Mouse (Mus musculus): Measurements from ENCODE around the gene Stx5a. TPM values are rescaled to one million over a fixed set of nuclear protein-coding genes. Genes with fewer than 3 reads are reported as not detected.
"Not testable (repeated sequence)": the region's sequence is repeated elsewhere in the genome, so short reads cannot be mapped to it uniquely, and the experiment has no call there.

Stx5a gene
- polyA plus RNA-seq, 1 experiment from 2014 or later, result 122 TPM

DNA sequence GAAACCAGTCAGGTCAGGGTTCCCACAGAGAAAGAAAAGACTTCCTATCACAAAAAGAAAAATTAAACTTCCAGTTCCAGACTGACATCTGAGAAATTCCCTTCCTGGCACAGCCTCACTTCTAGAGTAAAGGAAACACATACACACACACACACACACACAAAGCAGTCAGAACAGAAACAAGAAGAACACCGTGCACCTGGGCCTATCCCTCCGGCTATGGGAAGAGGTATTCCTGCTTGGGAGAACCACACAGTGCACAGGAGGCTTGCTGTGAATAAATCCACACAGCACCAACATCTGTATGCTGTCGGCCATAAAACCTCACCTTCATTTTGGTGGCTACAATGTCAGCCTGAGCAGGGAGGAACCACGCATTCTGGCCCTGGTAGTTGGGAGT is 29.7 kb upstream of the Stx5a start:
- peaks cover 38% of the 10 kb centered on the region for H3K4me1 ChIP-seq (replicated peaks)
- WGBS, result 79% methylated on average over 4 of the region's 4 CpGs
- 0 out of 2 replicates have a peak overlapping the region, but pooled peaks have one; percentile 30 for H3K9ac ChIP-seq
- H3K36me3 ChIP-seq, result peaks cover 55% of the 10 kb centered on the region
- no peaks in the 10 kb centered on the region for H3K27me3 ChIP-seq
- H3K27ac ChIP-seq (replicated peaks), result peak overlapping the region; percentile 85; the same call in 1 of the 2 replicates
- H3K4me2 ChIP-seq, result peak overlapping the region; percentile 63
- peak overlapping the region; percentile 51; the same call in 1 of the 2 replicates for H3K4me3 ChIP-seq
- no peaks in the 10 kb centered on the region for H3K9me3 ChIP-seq
- ATAC-seq (ENCODE audit: low FRiP score, low read depth), result no peak

DNA sequence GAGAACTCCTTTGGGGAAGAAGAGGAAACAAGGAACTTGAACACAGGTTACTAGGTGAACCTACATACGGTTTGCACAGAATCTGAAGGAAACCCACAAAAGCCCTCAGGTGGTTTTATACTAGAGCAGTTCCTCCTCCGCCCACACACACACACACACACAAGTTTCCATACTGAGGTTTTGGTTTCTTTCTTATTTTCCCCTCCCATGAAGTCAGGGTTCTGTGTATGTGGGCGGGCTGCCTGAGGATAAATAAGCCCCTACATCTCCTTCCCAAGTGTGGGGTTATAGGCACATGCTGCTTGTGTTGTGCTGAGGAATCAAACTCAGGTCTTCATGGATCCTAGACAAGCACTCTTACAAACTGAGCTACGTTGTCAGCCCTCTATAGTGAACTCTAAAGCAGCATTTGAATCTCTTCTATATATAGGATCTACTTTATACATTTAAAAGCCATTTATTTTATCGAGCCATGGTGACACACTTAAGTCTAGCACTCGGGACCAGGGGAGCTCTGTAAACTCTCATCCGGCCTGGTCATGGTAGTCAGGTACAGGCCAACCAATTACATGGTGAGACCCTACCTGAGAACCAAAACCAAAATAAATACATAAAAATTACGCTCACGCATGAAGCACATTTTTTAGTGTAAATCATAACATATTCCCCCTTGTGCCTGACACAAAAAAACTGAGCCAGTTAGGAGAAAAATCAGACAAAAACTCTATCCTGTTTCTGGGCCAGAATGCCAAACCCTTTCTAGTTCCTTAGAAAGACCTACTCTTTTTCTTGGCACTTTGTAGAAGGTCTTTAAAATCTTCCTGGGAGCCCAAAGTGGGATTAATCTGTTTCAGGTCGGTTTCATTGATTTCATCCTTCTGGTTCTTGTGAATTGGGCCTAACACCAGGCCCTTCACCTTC is 29.0 kb upstream of the Stx5a start:
- peak overlapping the region; percentile 85 for H3K27ac ChIP-seq (replicated peaks)
- no peak for ATAC-seq (ENCODE audit: low FRiP score, low read depth)
- peaks cover 50% of the 10 kb centered on the region for H3K36me3 ChIP-seq
- WGBS, result 65% methylated on average over 10 of the region's 10 CpGs
- H3K4me2 ChIP-seq, result peak overlapping the region; percentile 63
- peak overlapping the region; percentile 60 for H3K9ac ChIP-seq
- H3K27me3 ChIP-seq, result no peaks in the 10 kb centered on the region
- no peaks in the 10 kb centered on the region for H3K9me3 ChIP-seq
- peak overlapping the region; percentile 51 for H3K4me3 ChIP-seq
- peaks cover 38% of the 10 kb centered on the region for H3K4me1 ChIP-seq (replicated peaks)

DNA sequence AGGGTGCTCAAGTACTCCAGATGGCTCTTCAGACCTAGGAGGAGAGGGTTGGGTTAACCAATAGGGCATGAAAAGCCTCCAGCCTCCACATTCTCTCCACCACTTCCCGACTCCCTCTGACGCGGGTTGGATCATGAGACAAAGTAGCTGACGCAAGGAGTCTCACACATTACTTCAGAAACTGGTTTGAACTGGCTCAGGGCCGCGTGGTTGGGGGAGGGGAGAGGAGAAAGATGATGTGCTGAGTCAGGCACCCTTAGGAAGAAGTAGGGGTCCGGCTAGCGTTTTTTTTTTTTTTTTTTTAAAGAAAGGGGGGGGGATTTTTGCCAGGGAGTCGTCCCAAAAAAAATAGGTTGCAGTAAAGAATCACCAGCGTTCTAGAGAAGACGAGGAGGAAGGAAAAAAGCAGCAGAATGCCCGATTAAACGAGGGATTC is 28.3 kb upstream of the Stx5a start:
- Histone ChIP-seq H3K27me3 (no peaks in the 10 kb centered on the region), H3K4me1 (replicated peaks) (peaks cover 38% of the 10 kb centered on the region), H3K9ac (peak overlapping the region; percentile 60), H3K9me3 (no peaks in the 10 kb centered on the region), H3K4me2 (peak overlapping the region; percentile 63), H3K27ac (replicated peaks) (peak overlapping the region; percentile 85), H3K4me3 (peak overlapping the region; percentile 51), H3K36me3 (peaks cover 43% of the 10 kb centered on the region)
- ATAC-seq (ENCODE audit: low FRiP score, low read depth), result peak; percentile 66; the same call in 1 of the 2 replicates
- 0% methylated on average over 13 of the region's 13 CpGs for WGBS

DNA sequence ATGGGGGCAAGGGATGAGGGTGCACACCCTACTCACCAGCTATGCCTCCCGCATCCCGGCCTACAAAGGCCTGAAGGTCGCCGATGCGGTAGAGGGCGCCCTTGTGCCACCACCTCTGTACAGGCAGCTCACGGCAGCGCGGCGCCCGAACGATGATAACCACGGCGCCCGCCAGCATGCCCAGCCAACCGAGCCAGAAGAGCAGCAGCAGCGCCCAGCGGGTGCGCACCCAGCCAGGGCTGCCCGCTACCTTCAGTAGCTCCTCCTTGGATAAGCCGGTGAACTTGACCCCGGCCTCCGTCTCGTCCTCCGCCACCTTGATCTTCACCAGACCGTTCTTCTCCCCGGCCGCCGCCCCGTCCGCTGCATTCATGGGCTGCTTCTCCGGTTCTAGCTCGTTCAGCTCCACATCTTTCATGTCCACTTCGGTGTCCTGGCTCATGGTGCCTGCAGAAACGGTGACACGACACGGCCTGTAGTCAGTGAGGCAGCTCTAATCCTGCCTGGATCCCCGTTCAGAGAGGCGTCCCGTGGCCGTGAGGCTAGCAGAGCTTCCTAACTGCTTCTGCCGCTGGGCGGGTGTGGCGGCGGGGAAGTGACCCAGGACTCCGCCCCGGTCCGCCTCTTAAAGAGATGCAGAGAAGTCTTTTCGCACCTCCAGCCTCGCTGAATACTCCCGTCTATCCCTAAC is 27.8 kb upstream of the Stx5a start:
- H3K9me3 ChIP-seq, result no peaks in the 10 kb centered on the region
- peak; percentile 91 for ATAC-seq (ENCODE audit: low FRiP score, low read depth)
- peak overlapping the region; percentile 85 for H3K27ac ChIP-seq (replicated peaks)
- H3K27me3 ChIP-seq, result no peaks in the 10 kb centered on the region
- H3K36me3 ChIP-seq, result peaks cover 38% of the 10 kb centered on the region
- H3K4me3 ChIP-seq, result peak overlapping the region; percentile 51
- H3K4me1 ChIP-seq (replicated peaks), result peaks cover 38% of the 10 kb centered on the region
- WGBS, result under 1% methylated on average over 47 of the region's 51 CpGs
- H3K9ac ChIP-seq, result peak overlapping the region; percentile 60
- peak overlapping the region; percentile 63 for H3K4me2 ChIP-seq

DNA sequence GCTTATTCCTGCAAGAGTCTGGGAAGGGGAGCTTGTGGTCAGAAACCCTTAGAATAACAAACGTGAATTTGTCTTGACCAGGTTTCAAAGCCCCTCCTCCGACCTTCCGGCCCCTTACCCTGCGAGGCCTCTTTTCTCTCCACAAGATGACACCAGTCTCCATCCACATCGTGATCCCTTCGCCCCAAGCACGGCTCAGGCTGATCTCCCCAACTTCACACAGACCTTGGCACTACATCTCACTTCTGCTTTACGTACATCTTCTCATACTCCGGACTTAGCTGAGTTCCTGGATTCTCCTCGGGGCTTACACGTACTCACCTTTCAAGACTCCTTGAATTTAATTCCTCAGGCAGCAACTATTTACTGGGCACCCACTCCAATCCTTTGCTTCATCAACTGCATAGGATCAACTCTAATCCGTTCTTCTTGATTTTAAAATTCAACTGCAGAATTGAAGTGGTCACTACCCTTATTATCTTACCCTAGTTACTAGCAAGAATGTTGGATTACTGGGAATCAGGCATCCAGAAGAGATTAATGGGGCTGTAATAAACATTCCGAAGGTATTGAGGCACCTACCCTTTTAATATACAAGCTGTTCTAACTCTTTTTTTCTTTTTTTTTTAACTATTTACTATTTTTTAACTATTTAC is 27.1 kb upstream of the Stx5a start:
- no peaks in the 10 kb centered on the region for H3K27me3 ChIP-seq
- H3K4me2 ChIP-seq, result peak overlapping the region; percentile 63
- peaks cover 31% of the 10 kb centered on the region for H3K36me3 ChIP-seq
- H3K4me1 ChIP-seq (replicated peaks), result peaks cover 38% of the 10 kb centered on the region
- peak overlapping the region; percentile 60 for H3K9ac ChIP-seq
- H3K27ac ChIP-seq (replicated peaks), result peak overlapping the region; percentile 85
- no peak for ATAC-seq (ENCODE audit: low FRiP score, low read depth)
- peak overlapping the region; percentile 51 for H3K4me3 ChIP-seq
- H3K9me3 ChIP-seq, result no peaks in the 10 kb centered on the region
- WGBS, result 7% methylated on average over 13 of the region's 13 CpGs

DNA sequence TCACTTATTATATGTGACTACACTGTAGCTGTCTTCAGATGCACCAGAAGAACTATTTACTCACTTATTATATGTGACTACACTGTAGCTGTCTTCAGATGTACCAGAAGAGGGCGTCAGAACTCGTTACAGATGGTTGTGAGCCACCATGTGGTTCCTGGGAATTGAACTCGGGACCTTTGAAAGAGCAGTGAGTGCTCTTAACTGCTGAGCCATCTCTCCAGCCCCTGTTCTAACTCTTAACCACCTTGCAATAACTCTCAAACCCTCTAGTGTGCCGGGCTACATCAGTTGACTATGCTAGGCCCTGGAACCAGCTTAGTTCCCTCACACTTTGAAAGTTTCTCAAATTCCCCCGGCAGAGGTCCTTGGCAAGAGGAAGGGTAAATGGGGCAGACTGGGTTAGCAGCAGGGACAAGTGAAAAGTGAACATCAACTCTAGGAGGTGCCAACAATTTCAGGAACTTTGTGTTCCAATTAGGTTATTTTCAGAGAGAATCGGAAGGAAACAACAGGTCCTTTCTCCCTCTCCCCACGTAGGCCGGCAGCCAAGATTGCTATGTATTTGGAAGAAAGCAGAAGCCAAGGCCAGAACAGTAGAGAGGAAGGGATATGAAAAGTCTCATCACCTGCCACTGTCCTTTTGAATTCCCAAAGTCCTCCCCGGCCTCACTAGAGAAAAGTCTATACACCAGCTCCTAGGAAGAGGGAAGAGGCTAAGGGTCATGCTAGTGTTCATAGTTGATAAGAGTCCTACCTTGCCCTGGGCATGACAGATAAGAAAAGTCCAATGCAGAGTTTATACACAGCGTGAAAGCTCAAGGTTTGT is 26.3 kb upstream of the Stx5a start:
- no peak overlapping the region for H3K4me2 ChIP-seq
- WGBS, result 73% methylated on average over 10 of the region's 10 CpGs
- H3K4me3 ChIP-seq, result peak overlapping the region; percentile 51; the same call in 1 of the 2 replicates
- no peak overlapping the region for H3K27ac ChIP-seq (replicated peaks)
- ATAC-seq (ENCODE audit: low FRiP score, low read depth), result no peak
- no peaks in the 10 kb centered on the region for H3K9me3 ChIP-seq
- peaks cover 23% of the 10 kb centered on the region for H3K36me3 ChIP-seq
- no peaks in the 10 kb centered on the region for H3K27me3 ChIP-seq
- no peak overlapping the region for H3K9ac ChIP-seq
- peaks cover 38% of the 10 kb centered on the region for H3K4me1 ChIP-seq (replicated peaks)

DNA sequence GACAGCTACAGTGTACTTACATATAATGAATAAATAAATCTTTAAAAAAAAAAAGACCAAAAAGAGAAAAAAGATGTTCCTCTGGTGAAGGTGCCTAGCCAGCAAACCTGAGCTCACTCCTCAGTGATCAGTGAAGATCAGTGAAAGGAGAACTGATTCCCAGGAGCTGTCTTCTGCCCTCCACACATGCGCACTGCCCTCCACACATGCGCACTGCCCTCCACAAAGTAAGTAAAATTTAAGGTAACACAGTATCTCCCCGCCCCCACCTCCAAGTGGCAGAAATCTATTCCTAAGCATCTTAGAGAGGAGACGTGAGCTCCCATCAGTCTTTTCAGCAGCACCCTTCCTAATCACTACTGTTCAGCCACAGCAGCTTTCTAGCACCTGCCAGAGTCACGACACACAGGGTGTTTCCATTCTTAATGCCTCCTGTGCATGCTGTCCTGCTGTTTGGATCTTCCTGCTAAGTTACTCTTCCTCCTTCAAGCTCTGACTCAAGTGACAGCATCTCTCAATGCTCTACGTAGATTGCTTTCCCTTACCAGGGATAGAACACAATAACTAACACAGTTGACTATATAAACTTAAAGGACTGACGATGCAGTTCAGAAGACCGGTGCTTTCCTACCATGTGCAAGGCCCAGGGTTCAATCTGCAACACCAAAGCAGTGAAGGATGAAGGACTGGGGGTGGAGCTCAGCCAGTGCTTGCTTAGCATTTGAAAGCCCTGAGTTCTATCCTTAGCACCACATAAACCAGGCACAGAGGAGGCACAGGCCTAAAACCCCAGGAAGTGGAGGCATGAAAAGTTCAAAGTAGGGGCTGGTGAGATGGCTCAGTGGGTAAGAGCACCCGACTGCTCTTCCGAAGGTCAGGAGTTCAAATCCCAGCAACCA is 25.1 kb upstream of the Stx5a start:
- no peak for ATAC-seq (ENCODE audit: low FRiP score, low read depth)
- 67% methylated on average over 10 of the region's 10 CpGs for WGBS
- no peaks in the 10 kb centered on the region for H3K27me3 ChIP-seq

DNA sequence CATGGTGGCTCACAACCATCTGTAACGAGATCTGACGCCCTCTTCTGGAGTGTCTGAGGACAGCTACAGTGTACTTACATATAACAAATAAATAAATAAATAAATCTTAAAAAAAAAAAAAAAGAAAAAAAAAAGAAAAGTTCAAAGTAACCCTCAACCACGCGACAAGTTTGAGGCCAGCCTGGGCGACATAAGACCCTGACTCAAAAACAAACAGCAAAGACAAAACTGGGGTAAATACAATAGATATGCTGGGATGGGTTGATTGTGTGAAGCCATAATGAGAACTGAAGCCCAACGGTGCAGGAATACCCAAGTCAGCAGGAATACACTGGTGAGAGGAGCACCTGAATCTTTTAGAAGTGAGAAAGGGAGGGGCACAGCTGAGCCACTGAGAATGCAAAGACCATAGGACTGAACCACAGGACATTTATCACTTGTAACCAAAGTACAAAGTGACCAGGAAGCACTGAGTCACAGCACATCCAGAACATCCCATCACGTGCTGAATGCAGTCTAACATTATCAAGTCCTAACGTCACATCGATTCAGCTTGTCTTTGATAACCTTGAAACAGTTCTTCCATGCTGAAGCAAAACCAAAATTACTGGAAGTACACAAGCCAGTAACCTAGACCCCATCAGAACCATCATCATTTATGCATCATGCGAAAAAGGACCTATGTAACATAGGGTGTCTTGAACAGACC is 24.3 kb upstream of the Stx5a start:
- ATAC-seq (ENCODE audit: low FRiP score, low read depth), result no peak
- H3K4me1 ChIP-seq (replicated peaks), result peaks cover 38% of the 10 kb centered on the region
- H3K27ac ChIP-seq (replicated peaks), result no peak overlapping the region
- no peaks in the 10 kb centered on the region for H3K9me3 ChIP-seq
- H3K27me3 ChIP-seq, result no peaks in the 10 kb centered on the region
- H3K4me3 ChIP-seq, result no peak overlapping the region
- no peak overlapping the region for H3K4me2 ChIP-seq
- peaks cover 7% of the 10 kb centered on the region; the same call in 1 of the 2 replicates for H3K36me3 ChIP-seq
- no peak overlapping the region for H3K9ac ChIP-seq
- 74% methylated on average over 8 of the region's 10 CpGs for WGBS

More for the DNA sequence above, 25.1 kb upstream of the Stx5a start:
- H3K9me3 ChIP-seq, result no peaks in the 10 kb centered on the region
- peaks cover 37% of the 10 kb centered on the region for H3K4me1 ChIP-seq (replicated peaks)
- H3K4me2 ChIP-seq, result no peak overlapping the region
- H3K9ac ChIP-seq, result no peak overlapping the region
- H3K36me3 ChIP-seq, result peaks cover 12% of the 10 kb centered on the region
- H3K4me3 ChIP-seq, result no peak overlapping the region
- no peak overlapping the region for H3K27ac ChIP-seq (replicated peaks)

DNA sequence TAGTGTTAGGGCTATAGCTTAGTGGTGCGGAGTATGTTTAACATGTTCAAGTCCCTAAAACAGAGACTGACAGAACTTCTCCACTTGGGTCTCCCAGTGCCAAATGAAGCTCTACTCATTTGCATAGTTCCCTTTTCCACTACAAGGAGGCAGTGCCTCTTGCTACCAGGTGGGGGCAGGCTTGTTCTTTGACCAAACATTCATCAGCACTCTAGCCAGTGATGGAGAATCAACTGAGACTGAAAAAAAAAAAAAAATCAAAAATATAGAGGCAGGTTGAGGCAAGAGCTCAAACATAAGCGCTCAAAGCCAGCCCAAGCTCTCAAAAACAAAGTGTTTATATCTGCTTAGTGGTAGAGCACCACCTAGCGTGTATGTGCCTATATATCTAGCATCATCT is 22.9 kb upstream of the Stx5a start:
- H3K9me3 ChIP-seq, result no peaks in the 10 kb centered on the region
- no peak overlapping the region for H3K4me3 ChIP-seq
- no peak overlapping the region for H3K9ac ChIP-seq
- no peak overlapping the region for H3K27ac ChIP-seq (replicated peaks)
- no peaks in the 10 kb centered on the region for H3K36me3 ChIP-seq
- no peak for ATAC-seq (ENCODE audit: low FRiP score, low read depth)
- H3K4me2 ChIP-seq, result no peak overlapping the region
- H3K27me3 ChIP-seq, result no peaks in the 10 kb centered on the region
- peaks cover 32% of the 10 kb centered on the region for H3K4me1 ChIP-seq (replicated peaks)
- WGBS, result 75% methylated on average over 3 of the region's 3 CpGs

DNA sequence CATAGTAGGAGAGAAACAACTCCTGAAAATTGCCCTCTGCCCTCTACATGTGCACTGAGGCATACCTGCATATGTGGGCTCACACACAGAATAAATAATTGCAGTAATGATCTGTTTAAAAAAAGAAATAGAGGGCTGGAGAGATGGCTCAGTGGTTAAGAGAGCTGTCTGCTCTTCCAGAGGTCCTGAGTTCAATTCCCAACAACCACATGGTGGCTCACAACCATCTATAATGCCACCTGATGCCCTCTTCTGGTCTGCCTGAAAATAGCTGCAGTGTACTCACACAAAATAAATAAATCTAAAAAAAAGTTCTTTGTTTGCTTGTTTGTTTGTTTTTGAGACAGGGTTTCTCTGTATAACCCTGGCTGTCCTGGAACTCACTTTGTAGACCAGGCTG is 22.2 kb upstream of the Stx5a start:
- H3K27me3 ChIP-seq; H3K9me3 ChIP-seq; H3K9ac ChIP-seq; H3K4me3 ChIP-seq; H3K36me3 ChIP-seq; ATAC-seq (ENCODE audit: low FRiP score, low read depth); H3K4me2 ChIP-seq; H3K27ac ChIP-seq (replicated peaks): not testable (repeated sequence)
- peaks cover 28% of the 10 kb centered on the region for H3K4me1 ChIP-seq (replicated peaks)
